Mouse (Mus musculus): ENCODE measurements at regions not wholly inside any gene's neighbourhood (a gene's known extent, or its start where the extent isn't known, plus 50 kb on each side); places are given as distances from the start of the nearest gene placed in this dataset.

- no peaks in the 10 kb centered on the region for H3K9me3 ChIP-seq (ENCODE audit: control insufficient read depth, low read length)
- ATAC-seq, result no peak
- 88% methylated on average over 3 of the region's 3 CpGs for WGBS
- H3K4me1 ChIP-seq (ENCODE audit: control insufficient read depth, insufficient read depth, low read length), result no peaks in the 10 kb centered on the region
- no peaks in the 10 kb centered on the region for H3K27me3 ChIP-seq (replicated peaks; ENCODE audit: control insufficient read depth, insufficient read depth, low read length)
- no peak overlapping the region for H3K4me3 ChIP-seq (ENCODE audit: low read length)
- no peak overlapping the region for H3K4me2 ChIP-seq (ENCODE audit: low read depth, low read length)
- H3K27ac ChIP-seq (ENCODE audit: low read length), result no peak overlapping the region
- H3K36me3 ChIP-seq (ENCODE audit: control insufficient read depth, insufficient read depth, low read length), result no peaks in the 10 kb centered on the region
- no peak overlapping the region for H3K9ac ChIP-seq (ENCODE audit: low read depth, low read length)
These were observed 183.1 kb upstream of the Adcy2 start for GRCm38 (mm10) chr13:69182478-69182877.

DNA sequence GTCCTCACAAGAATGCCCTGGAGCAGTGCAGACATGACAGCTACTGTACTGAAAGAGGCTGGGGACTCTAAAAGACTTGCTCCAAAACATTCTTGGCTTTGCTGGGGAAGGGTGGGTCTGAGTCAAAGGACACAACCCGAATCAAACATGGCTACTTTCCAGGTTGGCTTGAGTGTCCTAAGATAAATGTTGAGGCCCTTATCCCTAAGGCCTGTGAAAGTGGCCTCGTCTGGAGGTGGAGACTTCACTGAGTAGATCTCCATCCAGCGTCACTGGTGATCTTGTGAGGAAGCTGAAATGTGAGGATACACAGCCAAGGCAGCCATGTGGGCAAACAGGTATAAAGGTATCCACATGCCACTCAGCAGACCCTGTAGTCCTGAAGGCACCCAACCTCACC, 191.3 kb upstream of the Adcy2 start:
- no peak overlapping the region for H3K4me3 ChIP-seq (ENCODE audit: low read length)
- H3K27ac ChIP-seq (ENCODE audit: low read length), result no peak overlapping the region
- ATAC-seq, result no peak
- H3K9me3 ChIP-seq (ENCODE audit: control insufficient read depth, low read length), result no peaks in the 10 kb centered on the region
- H3K4me2 ChIP-seq (ENCODE audit: low read depth, low read length), result no peak overlapping the region
- no peak overlapping the region for H3K9ac ChIP-seq (ENCODE audit: low read depth, low read length)
- 64% methylated on average over 3 of the region's 3 CpGs for WGBS
- H3K27me3 ChIP-seq (replicated peaks; ENCODE audit: control insufficient read depth, insufficient read depth, low read length), result no peaks in the 10 kb centered on the region
- no peaks in the 10 kb centered on the region for H3K4me1 ChIP-seq (ENCODE audit: control insufficient read depth, insufficient read depth, low read length)
- no peaks in the 10 kb centered on the region for H3K36me3 ChIP-seq (ENCODE audit: control insufficient read depth, insufficient read depth, low read length)

- WGBS, result 4% methylated on average over 4 of the region's 4 CpGs
- no peaks in the 10 kb centered on the region for H3K27me3 ChIP-seq (replicated peaks; ENCODE audit: control insufficient read depth, insufficient read depth, low read length)
- H3K9me3 ChIP-seq (ENCODE audit: control insufficient read depth, low read length), result no peaks in the 10 kb centered on the region
- H3K4me2 ChIP-seq (ENCODE audit: low read depth, low read length), result no peak overlapping the region
- no peak for ATAC-seq
- H3K9ac ChIP-seq (ENCODE audit: low read depth, low read length), result no peak overlapping the region
- no peaks in the 10 kb centered on the region for H3K36me3 ChIP-seq (ENCODE audit: control insufficient read depth, insufficient read depth, low read length)
- H3K4me3 ChIP-seq (ENCODE audit: low read length), result no peak overlapping the region
- H3K4me1 ChIP-seq (ENCODE audit: control insufficient read depth, insufficient read depth, low read length), result no peaks in the 10 kb centered on the region
- no peak overlapping the region for H3K27ac ChIP-seq (ENCODE audit: low read length)
These were observed 197.1 kb upstream of the Adcy2 start for GRCm38 (mm10) chr13:69196464-69196871.

GRCm38 (mm10) chr13:69207741-69208568, 208.6 kb upstream of the Adcy2 start:
- no peak overlapping the region for H3K4me2 ChIP-seq (ENCODE audit: low read depth, low read length)
- no peak overlapping the region for H3K27ac ChIP-seq (ENCODE audit: low read length)
- ATAC-seq, result no peak
- H3K4me1 ChIP-seq (ENCODE audit: control insufficient read depth, insufficient read depth, low read length), result no peaks in the 10 kb centered on the region
- no peaks in the 10 kb centered on the region for H3K27me3 ChIP-seq (replicated peaks; ENCODE audit: control insufficient read depth, insufficient read depth, low read length)
- no peaks in the 10 kb centered on the region for H3K36me3 ChIP-seq (ENCODE audit: control insufficient read depth, insufficient read depth, low read length)
- 67% methylated on average over 10 of the region's 10 CpGs for WGBS
- H3K9ac ChIP-seq (ENCODE audit: low read depth, low read length), result no peak overlapping the region
- H3K4me3 ChIP-seq (ENCODE audit: low read length), result no peak overlapping the region
- no peaks in the 10 kb centered on the region for H3K9me3 ChIP-seq (ENCODE audit: control insufficient read depth, low read length)

DNA sequence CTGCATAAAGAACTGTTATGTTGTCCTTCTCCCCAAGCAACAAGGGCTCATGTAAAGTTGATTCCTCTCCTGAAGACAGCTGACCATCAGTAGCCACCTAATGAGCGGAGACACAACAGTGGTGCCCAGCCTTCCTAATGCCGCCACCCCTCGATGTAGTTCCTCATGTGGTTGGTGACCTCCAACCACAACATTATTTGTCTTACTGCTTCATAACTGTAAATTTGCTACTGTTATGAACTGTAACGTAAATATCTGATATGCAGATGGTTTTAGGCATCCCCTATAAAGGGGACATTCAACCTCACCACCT, 209.2 kb upstream of the Adcy2 start:
- Histone ChIP-seq H3K27me3 (replicated peaks; ENCODE audit: control insufficient read depth, insufficient read depth, low read length) (no peaks in the 10 kb centered on the region), H3K36me3 (ENCODE audit: control insufficient read depth, insufficient read depth, low read length) (no peaks in the 10 kb centered on the region), H3K4me2 (ENCODE audit: low read depth, low read length) (no peak overlapping the region), H3K4me3 (ENCODE audit: low read length) (no peak overlapping the region), H3K9me3 (ENCODE audit: control insufficient read depth, low read length) (no peaks in the 10 kb centered on the region), H3K4me1 (ENCODE audit: control insufficient read depth, insufficient read depth, low read length) (no peaks in the 10 kb centered on the region), H3K27ac (ENCODE audit: low read length) (no peak overlapping the region), H3K9ac (ENCODE audit: low read depth, low read length) (no peak overlapping the region)
- WGBS, result 81% methylated on average over 4 of the region's 4 CpGs
- no peak for ATAC-seq

GRCm38 (mm10) chr13:69216579-69216978, 217.2 kb upstream of the Adcy2 start:
- Histone ChIP-seq H3K36me3 (ENCODE audit: control insufficient read depth, insufficient read depth, low read length) (no peaks in the 10 kb centered on the region), H3K9ac (ENCODE audit: low read depth, low read length) (no peak overlapping the region), H3K9me3 (ENCODE audit: control insufficient read depth, low read length) (no peaks in the 10 kb centered on the region), H3K27ac (ENCODE audit: low read length) (no peak overlapping the region), H3K4me2 (ENCODE audit: low read depth, low read length) (no peak overlapping the region), H3K27me3 (replicated peaks; ENCODE audit: control insufficient read depth, insufficient read depth, low read length) (no peaks in the 10 kb centered on the region), H3K4me1 (ENCODE audit: control insufficient read depth, insufficient read depth, low read length) (no peaks in the 10 kb centered on the region), H3K4me3 (ENCODE audit: low read length) (no peak overlapping the region)
- ATAC-seq, result no peak
- 80% methylated on average over 3 of the region's 3 CpGs for WGBS

- H3K4me2 ChIP-seq (ENCODE audit: low read depth, low read length), result no peak overlapping the region
- no peaks in the 10 kb centered on the region for H3K27me3 ChIP-seq (replicated peaks; ENCODE audit: control insufficient read depth, insufficient read depth, low read length)
- no peaks in the 10 kb centered on the region for H3K36me3 ChIP-seq (ENCODE audit: control insufficient read depth, insufficient read depth, low read length)
- H3K4me3 ChIP-seq (ENCODE audit: low read length), result no peak overlapping the region
- H3K9ac ChIP-seq (ENCODE audit: low read depth, low read length), result no peak overlapping the region
- no peak overlapping the region for H3K27ac ChIP-seq (ENCODE audit: low read length)
- 57% methylated on average over 1 of the region's 1 CpGs for WGBS
- no peaks in the 10 kb centered on the region for H3K9me3 ChIP-seq (ENCODE audit: control insufficient read depth, low read length)
- ATAC-seq, result no peak
- no peaks in the 10 kb centered on the region for H3K4me1 ChIP-seq (ENCODE audit: control insufficient read depth, insufficient read depth, low read length)
These were observed 221.1 kb upstream of the Adcy2 start for GRCm38 (mm10) chr13:69220425-69220824.

DNA sequence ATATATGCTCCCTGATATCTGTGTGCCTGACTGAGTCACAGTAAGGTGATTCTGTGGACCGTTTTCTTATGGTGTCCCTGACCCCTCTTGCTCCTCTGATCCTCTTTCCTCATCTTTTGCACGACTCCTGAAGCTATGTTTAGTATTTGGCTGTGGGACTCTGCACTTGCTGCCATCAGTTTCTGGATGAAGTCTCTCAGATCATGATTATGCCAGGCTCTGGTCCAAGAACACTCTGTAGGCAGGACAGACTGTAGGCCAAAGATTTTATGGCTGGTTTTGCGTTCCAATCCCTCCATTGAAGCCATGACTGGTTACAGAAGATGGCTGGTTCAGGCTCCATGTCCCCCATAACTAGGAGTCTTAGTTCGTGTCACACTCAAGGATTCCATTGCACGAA, 227.2 kb upstream of the Adcy2 start:
- H3K9me3 ChIP-seq (ENCODE audit: control insufficient read depth, low read length), result no peaks in the 10 kb centered on the region
- ATAC-seq, result no peak
- H3K4me1 ChIP-seq (ENCODE audit: control insufficient read depth, insufficient read depth, low read length), result no peaks in the 10 kb centered on the region
- H3K27ac ChIP-seq (ENCODE audit: low read length), result no peak overlapping the region
- no peaks in the 10 kb centered on the region for H3K27me3 ChIP-seq (replicated peaks; ENCODE audit: control insufficient read depth, insufficient read depth, low read length)
- no peak overlapping the region for H3K9ac ChIP-seq (ENCODE audit: low read depth, low read length)
- no peak overlapping the region for H3K4me2 ChIP-seq (ENCODE audit: low read depth, low read length)
- H3K4me3 ChIP-seq (ENCODE audit: low read length), result no peak overlapping the region
- WGBS, result 67% methylated on average over 5 of the region's 5 CpGs
- H3K36me3 ChIP-seq (ENCODE audit: control insufficient read depth, insufficient read depth, low read length), result no peaks in the 10 kb centered on the region

DNA sequence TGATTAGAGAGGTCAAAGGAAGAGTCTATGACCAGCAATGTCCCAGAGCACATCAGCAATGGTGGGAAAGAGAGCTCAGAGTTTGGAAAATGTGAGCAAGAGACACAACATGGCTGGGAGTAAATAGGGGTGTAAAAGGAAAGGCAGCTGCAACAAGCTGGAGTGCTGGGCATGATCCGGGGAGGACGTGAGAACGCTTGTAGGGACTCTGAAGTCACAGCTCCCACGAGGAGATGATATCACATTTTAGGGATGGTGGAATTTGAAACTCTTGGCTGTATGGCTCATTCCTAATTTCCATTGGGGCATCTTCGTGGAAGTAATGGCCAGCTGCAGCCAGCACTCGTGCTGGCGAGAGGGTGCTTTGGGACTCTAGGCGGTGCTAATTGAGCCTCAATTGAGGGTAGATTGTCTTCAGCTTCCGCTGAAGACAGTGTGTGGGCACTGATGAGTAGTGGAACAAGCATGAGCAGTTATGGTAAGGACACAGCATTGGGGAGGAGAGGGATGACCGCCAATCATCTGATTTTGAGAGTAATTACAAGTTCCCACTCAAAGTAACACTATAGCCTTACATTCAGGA, 231.1 kb upstream of the Adcy2 start:
- no peak for ATAC-seq
- Histone ChIP-seq H3K36me3 (ENCODE audit: control insufficient read depth, insufficient read depth, low read length) (no peaks in the 10 kb centered on the region), H3K9ac (ENCODE audit: low read depth, low read length) (no peak overlapping the region), H3K27me3 (replicated peaks; ENCODE audit: control insufficient read depth, insufficient read depth, low read length) (no peaks in the 10 kb centered on the region), H3K4me1 (ENCODE audit: control insufficient read depth, insufficient read depth, low read length) (no peaks in the 10 kb centered on the region), H3K9me3 (ENCODE audit: control insufficient read depth, low read length) (no peaks in the 10 kb centered on the region), H3K4me3 (ENCODE audit: low read length) (no peak overlapping the region), H3K4me2 (ENCODE audit: low read depth, low read length) (no peak overlapping the region), H3K27ac (ENCODE audit: low read length) (no peak overlapping the region)
- 52% methylated on average over 10 of the region's 10 CpGs for WGBS

DNA sequence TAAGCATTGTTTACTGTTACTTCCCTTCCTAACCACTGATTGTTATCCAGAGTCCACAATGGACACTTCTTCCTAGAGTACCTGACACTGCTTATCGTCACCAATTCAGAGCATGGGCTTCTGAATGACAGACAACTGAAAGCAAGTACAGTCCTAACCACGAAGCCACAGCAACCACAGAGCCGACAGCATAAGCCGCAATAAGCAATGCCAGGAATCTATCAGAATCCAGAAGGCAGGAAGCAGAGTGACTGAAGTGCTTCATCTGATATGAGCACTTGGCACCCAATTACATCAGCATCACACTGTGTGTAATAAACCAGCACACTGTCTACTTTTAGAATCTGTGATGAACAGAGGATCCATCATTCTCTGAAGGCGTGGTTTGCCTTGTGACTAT, 237.0 kb upstream of the Adcy2 start:
- no peak overlapping the region for H3K9ac ChIP-seq (ENCODE audit: low read depth, low read length)
- H3K9me3 ChIP-seq (ENCODE audit: control insufficient read depth, low read length), result no peaks in the 10 kb centered on the region
- H3K27ac ChIP-seq (ENCODE audit: low read length), result no peak overlapping the region
- H3K4me1 ChIP-seq (ENCODE audit: control insufficient read depth, insufficient read depth, low read length), result no peaks in the 10 kb centered on the region
- no peak overlapping the region for H3K4me3 ChIP-seq (ENCODE audit: low read length)
- 63% methylated on average over 5 of the region's 5 CpGs for WGBS
- no peak for ATAC-seq
- H3K4me2 ChIP-seq (ENCODE audit: low read depth, low read length), result no peak overlapping the region
- no peaks in the 10 kb centered on the region for H3K36me3 ChIP-seq (ENCODE audit: control insufficient read depth, insufficient read depth, low read length)
- H3K27me3 ChIP-seq (replicated peaks; ENCODE audit: control insufficient read depth, insufficient read depth, low read length), result no peaks in the 10 kb centered on the region

Measured in intestine, embryonic 16.5 days (tissue).